Mouse (Mus musculus) brain, embryonic 14.5 days (tissue): ENCODE results near the gene Cfap45.

Experiments
- CTCF ChIP-seq: fragments of 200-500 bp; IDR thresholded peaks from 2 replicates; pipeline ENCODE4 v1.5.1; 2012; ENCODE audit warnings: inconsistent platforms, mild to moderate bottlenecking, moderate library complexity, borderline replicate concordance; ENCODE audit not compliant: insufficient read depth, insufficient read length; ENCODE audit errors: extremely low read depth
- POLR2A ChIP-seq: fragments of 200-500 bp; IDR thresholded peaks from 2 replicates; pipeline ENCODE4 v1.6.1; 2012; ENCODE audit warnings: mild to moderate bottlenecking, inconsistent platforms, borderline replicate concordance; ENCODE audit not compliant: poor library complexity, insufficient read depth, insufficient read length, severe bottlenecking; ENCODE audit errors: extremely low read depth

DNA sequence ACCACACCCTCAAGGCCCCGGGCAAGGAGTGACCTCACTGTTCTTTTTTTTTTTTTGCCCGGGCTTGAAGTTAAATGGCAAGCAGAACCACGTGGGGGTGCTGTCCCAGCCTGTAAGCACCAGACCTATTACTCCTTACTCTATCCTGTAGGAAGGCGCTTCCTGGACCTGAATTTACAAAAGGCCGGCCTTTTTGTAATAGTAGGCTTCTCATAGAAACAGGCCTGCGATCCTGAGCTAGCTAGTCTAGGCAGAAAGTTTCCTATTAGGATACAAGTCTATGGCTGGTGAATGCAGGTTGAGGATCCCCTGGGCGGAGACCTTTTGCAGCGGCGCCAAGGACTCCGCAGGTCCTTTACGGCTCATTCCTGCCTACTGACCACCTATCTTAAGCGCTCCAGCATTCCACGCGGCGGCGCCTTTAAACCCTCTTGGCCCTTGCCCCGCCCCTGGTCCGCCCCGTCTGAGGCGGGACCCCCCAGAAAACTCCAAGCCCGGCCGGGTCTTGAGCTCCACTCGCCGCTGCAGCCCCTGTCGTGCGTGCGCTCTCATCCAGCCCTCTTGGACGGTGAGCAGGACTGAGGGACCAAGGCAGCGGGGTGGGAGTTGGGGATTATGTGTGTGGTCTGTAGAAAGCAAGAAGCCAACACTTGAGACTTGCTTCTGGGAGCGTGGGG is 20.7 kb upstream of the Cfap45 start, which contains the start of gene Tagln2:
- TF ChIP-seq CTCF (peak; percentile 17; the same call in 1 of the 2 replicates), POLR2A (no peak)
